Mouse (Mus musculus): ENCODE measurements around the gene S1pr2.
A peak's percentile ranks its signal among the peaks of the same experiment; 100 is the strongest.
"Not testable (repeated sequence)": the region's sequence is repeated elsewhere in the genome, so short reads cannot be mapped to it uniquely, and the experiment has no call there.

Gene S1pr2

DNA sequence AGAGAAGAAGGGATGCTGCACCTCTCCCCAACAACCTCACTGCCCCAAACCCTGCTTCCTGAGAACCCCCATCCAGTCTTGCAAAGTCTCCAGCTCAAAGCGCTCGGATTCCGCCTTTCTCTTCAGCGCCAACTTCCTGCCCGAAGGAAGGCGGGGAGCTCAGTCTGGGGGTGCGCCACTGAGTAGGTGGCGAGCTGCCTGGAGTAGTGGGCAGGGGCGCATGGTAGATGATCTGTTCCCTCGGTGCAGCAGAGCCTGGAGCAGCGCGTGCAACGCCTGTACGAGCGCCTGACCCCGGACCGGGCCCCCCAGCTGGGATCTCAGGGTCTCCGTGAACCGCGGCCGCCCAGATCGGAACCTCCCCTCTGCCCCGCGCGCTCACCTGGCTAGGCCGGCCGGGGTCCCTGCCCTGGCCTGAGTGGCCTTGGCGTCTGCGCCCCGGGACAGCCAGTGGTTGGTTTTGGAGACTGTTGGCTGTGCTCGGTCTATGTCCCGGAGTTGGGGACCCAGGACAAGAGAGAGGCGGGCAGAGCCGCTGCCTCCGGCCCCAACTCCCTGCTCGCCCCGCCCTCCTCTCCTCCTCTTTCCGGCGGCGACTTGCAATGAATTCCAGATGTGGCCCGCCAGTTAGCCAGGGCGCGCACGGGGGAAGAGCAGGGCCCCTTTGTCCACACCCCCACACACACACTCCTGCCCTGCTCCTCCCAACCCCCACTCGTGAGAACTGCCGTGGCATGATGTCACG is at the start of gene S1pr2:
Gene S1pr2 (minus strand): TSS at position 566 of the 745 bp plus-strand sequence.
- DNase-seq (ENCODE audit: low spot score in 2 of 2), result peak; percentile 72 to 77

DNA sequence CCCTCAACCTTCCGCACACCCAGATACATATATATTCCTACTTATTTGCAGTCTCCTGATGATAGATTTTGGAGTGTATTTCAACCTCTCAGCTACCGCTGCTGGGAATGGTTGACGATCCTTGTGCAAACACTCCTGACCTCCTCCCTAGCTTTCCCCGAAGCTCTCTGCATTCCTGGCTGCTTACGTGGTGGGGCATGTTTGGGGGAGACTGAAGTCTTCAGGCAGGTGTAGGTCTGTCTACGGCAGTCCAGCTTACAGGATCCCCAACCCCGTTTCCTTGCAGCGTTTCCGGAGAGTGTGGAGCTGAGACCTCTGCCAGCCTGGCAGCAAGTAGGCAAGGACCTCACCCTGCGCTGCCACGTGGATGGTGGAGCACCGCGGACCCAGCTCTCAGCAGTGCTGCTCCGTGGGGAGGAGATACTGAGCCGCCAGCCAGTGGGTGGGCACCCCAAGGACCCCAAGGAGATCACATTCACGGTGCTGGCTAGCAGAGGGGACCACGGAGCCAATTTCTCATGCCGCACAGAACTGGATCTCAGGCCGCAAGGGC is 48.8 kb upstream of the S1pr2 start:
- DNase-seq (ENCODE audit: low spot score in 2 of 2), result no peak

DNA sequence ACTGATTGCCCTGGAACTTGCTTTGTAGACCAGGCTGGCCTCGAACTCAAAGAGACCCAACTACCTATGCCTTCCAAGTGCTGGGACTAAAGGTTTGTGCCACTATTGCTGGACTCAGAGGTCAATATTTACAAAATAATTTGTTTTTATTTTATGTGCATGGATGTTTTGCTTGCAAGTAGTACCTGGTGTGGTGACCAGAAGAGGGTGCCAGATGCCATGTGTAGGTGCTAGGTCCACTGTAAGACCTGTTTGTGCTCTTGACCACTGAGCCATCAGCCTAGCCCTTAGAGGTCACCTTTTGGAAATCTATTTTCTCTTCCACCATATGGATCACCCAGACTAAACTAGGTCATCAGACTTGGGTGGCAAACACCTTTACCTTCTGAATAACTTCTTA is 46.1 kb upstream of the S1pr2 start:
- DNase-seq (ENCODE audit: low spot score in 2 of 2), result no peak

DNA sequence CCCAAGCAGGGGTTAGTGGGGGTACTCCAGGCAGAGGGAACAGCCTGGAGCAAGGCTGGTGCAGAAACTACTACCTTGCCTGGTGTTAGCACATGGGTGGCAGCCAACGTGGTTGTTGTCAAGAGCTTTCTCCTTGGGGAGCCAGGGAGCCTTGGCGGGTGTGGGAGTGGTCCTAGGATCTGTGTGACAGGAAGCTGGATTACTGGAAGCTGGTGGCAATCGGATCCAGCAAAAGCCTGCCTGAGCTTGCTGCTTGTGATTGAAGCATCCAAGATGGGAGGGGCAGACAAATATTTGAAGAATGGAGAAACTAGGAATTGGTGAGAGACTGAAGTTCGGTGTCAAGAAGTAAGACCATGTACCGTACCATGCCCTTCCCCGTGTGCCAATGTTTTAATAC is 45.7 kb upstream of the S1pr2 start:
- DNase-seq (ENCODE audit: low spot score in 2 of 2), result no peak

DNA sequence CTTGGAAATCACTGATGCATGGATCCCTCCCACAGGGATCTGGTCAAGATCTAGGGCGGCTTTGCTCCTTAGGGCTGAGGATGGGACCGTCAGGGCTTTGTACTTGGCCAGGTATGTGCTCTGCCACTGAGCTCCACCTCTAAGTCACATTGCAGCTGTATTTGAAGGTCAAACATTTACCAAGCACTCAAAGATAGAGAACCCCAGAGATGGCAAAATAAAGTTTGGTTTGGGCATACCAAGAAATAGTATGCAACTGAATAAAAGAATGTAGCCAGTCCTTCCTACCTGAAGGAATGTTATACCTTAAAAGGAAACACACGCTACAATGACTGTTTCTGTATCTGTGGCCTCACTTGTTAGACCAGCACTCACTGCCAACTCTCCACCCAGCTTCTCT is 44.8 kb upstream of the S1pr2 start:
- no peak for DNase-seq (ENCODE audit: low spot score in 2 of 2)

DNA sequence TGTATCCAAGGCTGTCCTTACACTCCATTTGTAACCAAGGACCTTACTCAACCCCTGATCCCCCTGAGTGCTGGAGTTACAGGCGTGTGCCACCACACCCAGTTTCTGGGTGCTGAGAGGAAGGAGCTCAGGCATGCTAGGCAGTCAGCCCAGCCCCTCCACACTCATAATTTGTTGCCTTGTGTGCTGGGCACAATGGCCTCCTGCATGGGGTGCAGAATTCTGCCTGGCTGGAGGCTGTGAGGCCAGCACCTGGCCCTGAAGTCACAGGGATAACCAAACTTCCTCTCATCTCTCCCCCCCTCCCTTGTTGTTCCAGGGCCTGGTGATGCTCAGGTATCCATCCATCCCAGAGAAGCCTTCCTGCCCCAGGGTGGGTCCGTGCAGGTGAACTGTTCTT is 42.0 kb upstream of the S1pr2 start:
- DNase-seq (ENCODE audit: low spot score in 2 of 2), result no peak

- no peak for DNase-seq (ENCODE audit: low spot score in 2 of 2)
Measured at GRCm38 (mm10) chr9:21017177-21017575, 40.6 kb upstream of the S1pr2 start.

- no peak for DNase-seq (ENCODE audit: low spot score in 2 of 2)
Measured at GRCm38 (mm10) chr9:21016331-21017176, 40.0 kb upstream of the S1pr2 start.

- DNase-seq (ENCODE audit: low spot score in 2 of 2), result peak in 1 of 2 experiments; percentile 76
Measured at GRCm38 (mm10) chr9:21015571-21016130, 39.1 kb upstream of the S1pr2 start, which contains the start of gene Icam1. Icam1 (plus strand) TSS chr9:21015985.

DNA sequence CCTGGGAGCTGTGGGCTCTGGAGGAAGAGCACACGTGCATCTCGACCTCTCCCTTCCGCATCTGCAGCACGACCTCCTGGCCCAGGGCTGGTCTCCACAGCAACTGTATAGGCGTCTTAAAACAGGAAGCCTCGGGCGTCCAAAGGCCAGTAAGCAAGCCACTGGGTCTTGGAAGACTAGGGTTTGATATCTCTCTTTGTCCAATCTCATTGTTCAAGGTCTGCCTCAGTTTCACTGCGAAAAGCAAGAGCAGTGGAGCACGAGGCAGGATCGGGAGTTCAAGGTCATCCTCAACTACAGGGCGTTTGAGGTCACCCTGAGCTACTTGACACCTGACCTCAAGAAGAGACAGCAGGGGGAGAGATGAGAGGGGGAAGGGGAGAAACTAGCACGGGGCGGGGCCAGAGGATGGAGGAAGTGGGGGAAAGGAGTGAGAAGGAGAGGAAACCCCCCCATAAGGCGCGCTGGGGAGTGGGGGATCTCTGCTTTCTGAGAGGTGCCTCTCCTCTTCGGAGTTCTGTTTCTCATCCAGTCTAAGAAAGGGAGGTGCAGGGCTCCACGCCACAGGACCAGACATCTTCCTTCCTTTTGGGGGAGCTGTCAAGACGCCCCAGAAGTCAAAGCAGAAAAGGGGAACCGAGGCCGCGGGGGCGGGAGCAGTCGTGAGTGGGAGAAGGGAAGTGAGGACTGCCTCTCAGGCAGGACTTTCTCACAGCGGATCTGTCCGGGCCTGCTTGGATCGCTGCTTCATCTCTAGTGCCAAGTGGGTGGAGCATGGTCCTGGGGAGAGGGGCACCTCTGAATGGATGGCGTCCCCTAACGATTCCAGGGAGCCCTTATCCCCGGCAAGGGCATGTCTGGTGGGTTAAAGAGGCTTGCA is 38.4 kb upstream of the S1pr2 start:
- peak; percentile 69 to 74 for DNase-seq (ENCODE audit: low spot score in 2 of 2)

GRCm38 (mm10) chr9:21012368-21012767 is 35.8 kb upstream of the S1pr2 start:
- no peak for DNase-seq (ENCODE audit: low spot score in 2 of 2)

- DNase-seq (ENCODE audit: low spot score in 2 of 2), result peak in 1 of 2 experiments; percentile 60
Measured at GRCm38 (mm10) chr9:21011846-21012312, 35.3 kb upstream of the S1pr2 start.

DNA sequence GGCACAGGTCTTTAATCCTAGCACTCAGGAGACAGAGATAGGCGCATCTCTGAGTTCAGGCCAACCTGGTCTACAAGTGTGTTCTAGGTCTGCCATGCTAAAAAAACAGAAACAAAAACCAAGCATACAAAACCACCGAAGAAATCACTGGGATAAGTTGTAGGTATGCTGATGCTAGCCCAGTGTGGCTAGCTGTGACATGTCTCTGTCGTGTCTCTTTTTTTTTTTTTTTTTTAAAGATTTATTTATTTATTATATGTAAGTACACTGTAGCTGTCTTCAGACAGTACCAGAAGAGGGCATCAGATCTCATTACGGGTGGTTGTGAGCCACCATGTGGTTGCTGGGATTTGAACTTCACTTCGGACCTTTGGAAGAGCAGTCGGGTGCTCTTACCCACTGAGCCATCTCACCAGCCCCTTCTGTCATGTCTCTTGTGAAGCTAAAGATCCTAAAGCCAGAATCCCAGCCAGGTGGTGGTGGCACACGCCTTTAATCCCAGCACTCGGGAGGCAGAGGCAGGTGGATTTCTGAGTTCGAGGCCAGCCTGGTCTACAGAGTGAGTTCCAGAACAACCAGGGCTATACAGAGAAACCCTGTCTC is 34.5 kb upstream of the S1pr2 start:
- not testable (repeated sequence) for DNase-seq (ENCODE audit: low spot score in 2 of 2)

DNA sequence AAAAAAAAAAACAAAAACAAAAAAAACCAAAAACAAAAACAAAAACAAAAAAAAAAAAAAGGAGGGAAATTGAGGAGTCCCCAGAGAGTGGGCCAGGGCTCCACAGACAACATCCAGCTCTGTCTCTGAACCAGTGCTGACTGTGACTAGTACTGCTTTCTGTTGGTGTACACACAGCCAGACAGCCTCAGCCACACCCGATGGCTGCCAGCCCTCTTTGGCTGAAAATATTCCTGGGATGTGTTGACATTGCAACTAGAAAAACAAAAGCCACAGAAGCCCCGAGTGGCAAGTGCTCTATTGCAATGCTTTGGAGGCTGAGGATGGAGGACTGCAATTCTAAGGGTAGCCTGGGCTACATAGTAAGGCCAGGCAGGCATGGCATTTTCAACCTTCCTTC is 33.8 kb upstream of the S1pr2 start:
- no peak for DNase-seq (ENCODE audit: low spot score in 2 of 2)

DNA sequence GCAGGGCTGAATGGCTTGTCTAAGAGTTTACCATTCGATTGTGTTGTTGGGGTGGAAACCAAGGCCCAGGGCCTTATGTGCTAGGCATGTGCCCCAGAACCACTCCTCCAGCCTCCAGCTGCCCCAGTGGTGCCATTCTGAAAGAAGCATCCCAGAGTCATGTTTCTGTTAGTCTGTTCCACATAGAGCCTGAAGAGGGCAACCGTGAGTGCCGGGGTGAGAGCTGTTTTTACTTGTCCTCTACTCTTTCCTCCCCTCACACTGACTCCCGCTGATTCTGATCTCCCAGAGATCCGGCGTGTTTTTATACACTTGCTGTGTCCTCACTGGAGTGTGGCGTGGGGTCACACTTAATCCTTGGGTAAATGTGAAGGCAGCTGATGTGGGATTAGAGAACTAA is 31.4 kb upstream of the S1pr2 start:
- DNase-seq (ENCODE audit: low spot score in 2 of 2), result no peak

DNA sequence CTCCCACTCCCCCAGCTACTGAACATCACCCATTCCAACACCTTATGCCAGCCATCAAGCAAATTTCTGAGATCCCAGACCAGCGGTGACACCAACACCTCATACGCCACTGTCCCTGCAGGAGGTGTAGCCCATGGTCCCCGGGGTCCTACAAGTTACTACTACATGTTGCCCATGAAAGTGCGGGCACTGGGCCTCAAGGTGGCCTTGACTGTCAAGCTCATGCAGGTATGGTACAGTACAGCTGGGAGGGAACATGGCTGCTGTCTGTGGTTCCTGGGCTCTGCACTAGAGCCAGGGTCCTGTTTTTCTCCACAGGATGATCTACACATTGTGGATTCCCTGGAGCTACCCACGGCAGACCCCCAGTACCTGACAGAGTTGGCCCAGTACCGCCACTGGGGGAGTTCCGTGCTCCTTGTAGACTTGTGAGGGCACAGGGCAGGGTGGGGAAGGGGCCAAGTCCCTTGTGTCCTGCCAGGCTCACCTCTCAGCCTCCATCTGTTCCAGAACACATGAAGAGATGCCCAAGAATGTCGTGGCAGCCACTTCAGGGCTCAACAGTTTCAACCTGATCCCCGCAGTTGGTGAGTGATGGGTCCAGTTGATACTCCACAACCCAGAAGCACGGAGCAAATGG is 30.9 kb upstream of the S1pr2 start:
- DNase-seq (ENCODE audit: low spot score in 2 of 2), result no peak

DNA sequence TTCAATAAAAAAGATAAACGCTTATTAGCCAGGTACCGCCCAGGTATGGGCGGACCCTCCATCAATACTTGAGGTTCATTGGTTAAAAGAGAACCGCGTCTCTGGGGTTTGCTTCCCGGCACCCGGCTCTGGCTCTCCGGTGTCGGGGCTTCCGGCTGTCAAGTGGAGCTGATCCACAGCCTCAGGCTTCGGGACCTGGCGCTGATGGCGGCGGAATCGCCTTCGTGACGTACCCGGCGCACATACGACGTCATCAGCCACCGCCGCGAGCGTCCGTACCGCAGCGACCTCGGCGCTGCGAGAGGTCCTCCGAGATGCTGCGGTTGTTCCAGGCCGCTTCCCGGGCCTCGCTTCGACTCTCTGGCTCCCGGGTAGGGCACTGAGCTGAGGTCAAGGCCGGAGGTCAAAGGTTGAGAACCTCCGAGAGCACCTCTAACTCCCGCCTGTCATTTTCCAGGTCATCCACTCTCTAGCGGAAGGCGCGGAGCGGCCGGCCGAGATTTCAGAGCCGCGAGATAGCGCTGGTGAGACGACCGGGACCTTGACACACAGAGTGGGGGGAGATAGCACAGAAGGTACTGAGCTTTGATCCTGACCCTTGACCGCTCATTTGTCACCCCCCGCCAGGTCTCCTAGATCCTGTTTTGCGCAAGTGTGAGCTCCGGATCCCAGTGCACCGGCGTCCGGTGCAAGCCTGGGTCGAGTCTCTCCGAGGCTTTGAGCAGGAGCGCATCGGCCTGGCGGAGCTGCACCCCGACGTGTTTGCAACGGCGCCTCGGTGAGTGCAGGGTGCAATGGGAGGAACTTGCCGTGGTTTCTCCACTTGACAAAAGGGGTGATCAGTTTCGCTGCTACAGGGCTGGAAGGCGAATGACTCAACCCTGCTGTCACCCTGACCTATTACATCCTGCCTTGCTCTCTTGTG is 26.3 kb upstream of the S1pr2 start, which contains the start of gene Mrpl4:
Gene Mrpl4 (plus strand): TSS at position 112 of the 925 bp plus-strand sequence.
- DNase-seq (ENCODE audit: low spot score in 2 of 2), result peak; percentile 71 to 83

- DNase-seq (ENCODE audit: low spot score in 2 of 2), result no peak
Measured at GRCm38 (mm10) chr9:21002270-21002626, 25.7 kb upstream of the S1pr2 start.

DNA sequence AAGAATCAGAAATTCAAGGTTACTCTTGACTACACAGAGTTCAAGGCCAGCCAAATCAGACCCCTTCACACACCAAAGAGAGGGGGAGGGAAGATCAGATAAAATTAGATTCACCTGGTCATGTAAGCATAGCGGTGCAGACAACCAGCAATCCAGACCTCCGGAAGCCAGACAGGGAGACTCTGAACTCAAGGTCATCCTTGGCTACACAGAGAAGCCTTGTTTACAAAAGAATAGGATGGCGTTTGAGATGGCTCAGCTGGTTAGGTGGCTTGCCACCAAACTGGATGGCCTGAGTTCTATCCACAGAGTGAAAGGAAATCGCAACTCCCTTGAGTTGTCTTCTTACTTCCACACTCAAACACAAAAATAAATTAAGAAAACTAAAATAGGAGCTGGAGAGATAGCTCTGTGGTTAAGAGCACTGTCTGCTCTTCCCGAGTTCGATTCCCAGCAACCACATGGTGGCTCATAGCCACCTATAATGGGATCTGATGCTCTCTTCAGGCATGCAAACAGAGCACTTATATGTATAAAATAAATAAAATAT is 25.1 kb upstream of the S1pr2 start:
- DNase-seq (ENCODE audit: low spot score in 2 of 2), result no peak
